Mouse (Mus musculus) liver, adult 2 months (tissue): ENCODE data around the gene Rfc5. TPM values are rescaled to one million over a fixed set of nuclear protein-coding genes. Genes with fewer than 3 reads are reported as not detected.
"Not testable (repeated sequence)": the region's sequence is repeated elsewhere in the genome, so short reads cannot be mapped to it uniquely, and the experiment has no call there.

Experiments
- DNase-seq: peaks from one replicate; pipeline ENCODE4 v3.0.0-alpha.2; 2011; ENCODE audit warnings: low read depth, low spot score; ENCODE audit errors: extremely low read depth
- H3K27ac ChIP-seq: fragments of 200-500 bp; replicated peaks from 2 replicates; pipeline ENCODE4 v1.5.1; 2012; ENCODE audit warnings: low read depth, mild to moderate bottlenecking, control low read depth, inconsistent platforms, low read length; ENCODE audit not compliant: insufficient read depth
- H3K27me3 ChIP-seq: fragments of 200-500 bp; 2 replicates; pipeline ENCODE4 v1.6.1; 2012; ENCODE audit warnings: mild to moderate bottlenecking, moderate library complexity, low read length, inconsistent platforms; ENCODE audit not compliant: control insufficient read depth, insufficient read depth
- H3K36me3 ChIP-seq: fragments of 200-500 bp; 2 replicates; pipeline ENCODE4 v1.6.1; 2012; ENCODE audit warnings: low read length, inconsistent platforms; ENCODE audit not compliant: control insufficient read depth, insufficient read depth
- H3K4me1 ChIP-seq: fragments of 200-500 bp; 2 replicates; pipeline ENCODE4 v1.6.1; 2011; ENCODE audit warnings: low read length; ENCODE audit not compliant: control insufficient read depth, insufficient read depth
- H3K4me3 ChIP-seq: fragments of 200-500 bp; 2 replicates; pipeline ENCODE4 v1.5.1; 2011; ENCODE audit warnings: low read depth, mild to moderate bottlenecking, control low read depth, low read length, moderate library complexity; ENCODE audit not compliant: insufficient read depth
- H3K79me2 ChIP-seq: fragments of 200-500 bp; 2 replicates; pipeline ENCODE4 v1.6.1; 2012; ENCODE audit warnings: inconsistent platforms, mild to moderate bottlenecking, low read length, moderate library complexity; ENCODE audit not compliant: control insufficient read depth, insufficient read depth
- H3K9ac ChIP-seq: fragments of 200-500 bp; 2 replicates; pipeline ENCODE4 v1.6.1; 2012; ENCODE audit warnings: low read depth, mild to moderate bottlenecking, control low read depth, inconsistent platforms, low read length
- CTCF ChIP-seq: fragments of 200-500 bp; IDR thresholded peaks from 2 replicates; pipeline ENCODE4 v1.5.1; 2011; ENCODE audit warnings: low read depth, low read length, control low read depth
- POLR2A ChIP-seq: fragments of 200-500 bp; IDR thresholded peaks from 2 replicates; pipeline ENCODE4 v1.6.1; 2011; ENCODE audit warnings: low read length, control low read depth; ENCODE audit not compliant: insufficient read depth; ENCODE audit errors: extremely low read depth
- WGBS: fragments of 180-500 bp; shearing (Covaris S2); methylation state at CpG from one replicate; pipeline ENCODE4 v1.1.7; 2018; 5-methylcytosine and 5-hydroxymethylcytosine counted together
- polyA plus RNA-seq: library from polyadenylated mRNA; depleted of rRNA; stranded (reverse); fragments of >200 nt; gene quantifications from 2 replicates; pipeline ENCODE4 v1.2.3, GENCODE M21; 2012; rRNA removed
- total RNA-seq: library from RNA; depleted of rRNA; stranded (reverse); fragments of >200 nt; gene quantifications from 2 replicates; pipeline ENCODE4 v1.2.3, GENCODE M21; 2014; rRNA removed

Rfc5 gene
- total RNA-seq (6.1 and 10.7 TPM in 2 replicates), polyA plus RNA-seq (11.1 and 12.3 TPM in 2 replicates)

GRCm38 (mm10) chr5:117388877-117389276 is at the start of gene Rfc5:
Rfc5 (minus strand) TSS chr5:117389047.
- DNase-seq, result peak; percentile 74
- H3K79me2 ChIP-seq, result no peaks in the 10 kb centered on the region
- peaks cover 2% of the 10 kb centered on the region; the same call in 1 of the 2 replicates for H3K4me1 ChIP-seq
- peak within 1 kb of the TSS; percentile 74 for H3K4me3 ChIP-seq
- H3K9ac ChIP-seq, result peak within 1 kb of the TSS; percentile 73
- no peak within 1 kb of the TSS for H3K27ac ChIP-seq
- 1% methylated on average over 44 of the region's 44 CpGs for WGBS
- no peaks in the 10 kb centered on the region for H3K27me3 ChIP-seq
- TF ChIP-seq POLR2A, result no peak
- TF ChIP-seq CTCF, result no peak
- no peaks in the 10 kb centered on the region for H3K36me3 ChIP-seq

- H3K4me1 ChIP-seq, H3K79me2 ChIP-seq, DNase-seq, H3K27me3 ChIP-seq, H3K27ac ChIP-seq, H3K36me3 ChIP-seq, H3K4me3 ChIP-seq, H3K9ac ChIP-seq: not testable (repeated sequence)
- WGBS, result 85% methylated on average over 7 of the region's 7 CpGs
These were observed 44.7 kb upstream of the Rfc5 start for GRCm38 (mm10) chr5:117433501-117433900.

DNA sequence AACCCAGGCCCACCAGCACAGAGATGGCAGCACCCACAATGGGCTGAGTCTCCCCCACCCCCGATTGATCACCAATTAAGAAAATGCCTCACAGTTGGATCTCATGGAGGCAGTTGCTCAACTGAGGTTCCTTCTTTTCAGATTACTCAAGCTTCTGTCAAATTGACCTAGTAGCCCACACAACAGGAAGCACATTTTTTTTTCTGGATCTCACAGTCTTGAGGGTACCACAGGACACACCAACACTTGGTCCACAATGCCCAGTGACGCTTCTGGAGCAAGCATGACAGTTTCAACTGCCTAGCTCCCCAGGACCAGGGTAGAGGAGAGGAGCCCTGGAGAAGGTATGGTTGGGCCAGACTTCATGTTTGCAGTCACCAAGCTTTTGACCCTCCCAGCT is 28.6 kb upstream of the Rfc5 start:
- Histone ChIP-seq H3K36me3 (no peaks in the 10 kb centered on the region), H3K27ac (peak overlapping the region; percentile 48; the same call in 1 of the 2 replicates), H3K4me3 (no peak overlapping the region), H3K9ac (no peak overlapping the region), H3K79me2 (no peaks in the 10 kb centered on the region), H3K4me1 (peaks cover 4% of the 10 kb centered on the region; the same call in 1 of the 2 replicates), H3K27me3 (peaks cover 13% of the 10 kb centered on the region)
- TF ChIP-seq POLR2A (no peak), CTCF (no peak)
- 63% methylated on average over 2 of the region's 2 CpGs for WGBS
- DNase-seq, result peak; percentile 39

GRCm38 (mm10) chr5:117415011-117415912 is 26.4 kb upstream of the Rfc5 start:
- H3K9ac ChIP-seq, result no peak overlapping the region
- no peak overlapping the region for H3K4me3 ChIP-seq
- H3K36me3 ChIP-seq, result no peaks in the 10 kb centered on the region
- H3K79me2 ChIP-seq, result no peaks in the 10 kb centered on the region
- peaks cover 4% of the 10 kb centered on the region; the same call in 1 of the 2 replicates for H3K4me1 ChIP-seq
- no peak overlapping the region for H3K27ac ChIP-seq
- no peak for DNase-seq
- peaks cover 13% of the 10 kb centered on the region for H3K27me3 ChIP-seq
- 44% methylated on average over 19 of the region's 19 CpGs for WGBS
- TF ChIP-seq CTCF (no peak), POLR2A (no peak)

DNA sequence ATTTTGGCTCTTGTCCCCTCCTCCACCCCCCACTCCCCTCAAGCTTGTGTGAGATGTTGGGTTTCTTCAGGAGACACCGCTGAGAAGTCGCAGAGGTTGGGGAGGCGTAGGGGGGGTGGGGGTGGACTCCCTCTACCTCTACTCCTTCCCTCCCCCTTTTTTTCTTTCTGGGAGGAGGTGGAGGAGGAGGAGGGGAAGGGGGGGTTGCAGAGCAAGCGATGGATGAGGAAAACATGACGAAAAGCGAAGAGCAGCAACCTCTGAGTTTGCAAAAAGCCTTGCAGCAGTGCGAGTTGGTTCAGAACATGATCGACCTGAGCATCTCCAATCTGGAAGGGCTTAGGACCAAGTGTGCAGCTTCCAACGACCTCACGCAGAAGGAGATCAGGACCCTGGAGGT is 25.8 kb upstream of the Rfc5 start:
- H3K9ac ChIP-seq, result no peak overlapping the region
- no peak overlapping the region for H3K4me3 ChIP-seq
- no peak for TF ChIP-seq CTCF
- no peak for TF ChIP-seq POLR2A
- no peaks in the 10 kb centered on the region for H3K79me2 ChIP-seq
- no peaks in the 10 kb centered on the region for H3K36me3 ChIP-seq
- peaks cover 13% of the 10 kb centered on the region for H3K27me3 ChIP-seq
- peaks cover 4% of the 10 kb centered on the region; the same call in 1 of the 2 replicates for H3K4me1 ChIP-seq
- DNase-seq, result no peak
- H3K27ac ChIP-seq, result no peak overlapping the region
- WGBS, result 8% methylated on average over 10 of the region's 10 CpGs
